ENCODE assay signal across 27 mouse cellular contexts in genomic region chr13:60961706-60962105, GRCm38 (mm10). TPM values are rescaled to one million over a fixed set of nuclear protein-coding genes. Genes with fewer than 3 reads are reported as not detected.
DNase-seq lines count a peak whose midpoint lies in the region; ATAC-seq and TF ChIP-seq lines count a peak whose summit lies in the region.
"Had no signal": no experiment of that assay in that cellular context is flagged by ENCODE, and none has a peak within 500 bp of the region (broad histone marks: within the 10 kb centered on the region; RNA-seq: fewer than 3 reads in every experiment).

No protein-coding gene starts in this region.

- no peaks in the 10 kb centered on the region for H3K27me3 ChIP-seq in heart, adult 2 months (ENCODE audit: control insufficient read depth, insufficient read depth, low read length)
- no peaks in the 10 kb centered on the region for H3K27me3 ChIP-seq in heart, embryonic 11.5 days (ENCODE audit: control insufficient read depth, insufficient read depth, low read length)
- no peaks in the 10 kb centered on the region for H3K27me3 ChIP-seq in lung, postnatal 0 days (replicated peaks; ENCODE audit: insufficient read depth, low read length)
- H3K27me3 ChIP-seq: CH12.LX; embryonic facial prominence, embryonic 12.5 days; forebrain, embryonic 15.5 days; heart, embryonic 12.5 days; hindbrain, embryonic 13.5 days had no signal

- intact Hi-C loops in gastrocnemius, postnatal 36 days (cut with DNase I) = no loop called here
- intact Hi-C loops in heart, adult 2 months (cut with DNase I) = loop anchor here (5.0 kb wide), 1 partner anchor 114 kb away; no protein-coding TSS in a partner anchor
- intact Hi-C loops in left cerebral cortex, postnatal 25 days (cut with DNase I) = no loop called here

- no peak for TF ChIP-seq EP300 in heart, adult 2 months (IDR thresholded peaks at IDR 0.05; ENCODE audit: insufficient read depth, low read depth, low read length)
- TF ChIP-seq EP300 in lung, postnatal 0 days (IDR thresholded peaks at IDR 0.05) = no peak

- H3K4me2 ChIP-seq in heart, embryonic 11.5 days = no peak overlapping the region
- H3K4me2 ChIP-seq in lung, postnatal 0 days (replicated peaks; ENCODE audit: low read depth, low read length) = no peak overlapping the region
- H3K4me2 ChIP-seq: embryonic facial prominence, embryonic 12.5 days; forebrain, embryonic 15.5 days; heart, embryonic 12.5 days; hindbrain, embryonic 13.5 days had no signal

- H3K9ac ChIP-seq in heart, adult 2 months (ENCODE audit: low read depth, low read length) = no peak overlapping the region
- no peak overlapping the region for H3K9ac ChIP-seq in heart, embryonic 11.5 days (ENCODE audit: low read depth, low read length)
- no peak overlapping the region for H3K9ac ChIP-seq in lung, postnatal 0 days (replicated peaks; ENCODE audit: low read depth)
- H3K9ac ChIP-seq: embryonic facial prominence, embryonic 12.5 days; forebrain, embryonic 15.5 days; heart, embryonic 12.5 days; hindbrain, embryonic 13.5 days had no signal

- peaks cover 3% of the 10 kb centered on the region for H3K9me3 ChIP-seq in heart, embryonic 11.5 days (replicated peaks; ENCODE audit: control insufficient read depth, low read length)
- no peaks in the 10 kb centered on the region for H3K9me3 ChIP-seq in lung, postnatal 0 days (ENCODE audit: low read length)

- H3K4me1 ChIP-seq in heart, adult 2 months (ENCODE audit: control insufficient read depth, insufficient read depth, low read length) = no peaks in the 10 kb centered on the region
- no peaks in the 10 kb centered on the region for H3K4me1 ChIP-seq in heart, embryonic 11.5 days (ENCODE audit: control insufficient read depth, insufficient read depth, low read length)
- H3K4me1 ChIP-seq in lung, postnatal 0 days (ENCODE audit: insufficient read depth, low read depth, low read length) = no peaks in the 10 kb centered on the region
- H3K4me1 ChIP-seq: embryonic facial prominence, embryonic 12.5 days; forebrain, embryonic 15.5 days; heart, embryonic 12.5 days; hindbrain, embryonic 13.5 days had no signal

- H3K4me3 ChIP-seq in heart, adult 2 months = no peak overlapping the region
- no peak overlapping the region for H3K4me3 ChIP-seq in heart, embryonic 11.5 days (ENCODE audit: low read depth, low read length)
- H3K4me3 ChIP-seq in lung, postnatal 0 days (ENCODE audit: low read depth, low read length) = no peak overlapping the region
- H3K4me3 ChIP-seq: embryonic facial prominence, embryonic 12.5 days; forebrain, embryonic 15.5 days; heart, embryonic 12.5 days; hindbrain, embryonic 13.5 days had no signal

- no peaks in the 10 kb centered on the region for H3K79me2 ChIP-seq in heart, adult 2 months (replicated peaks; ENCODE audit: control insufficient read depth, insufficient read depth, low read length)

- peak; percentile 9; the same call in 1 of the 2 replicates for TF ChIP-seq CTCF in heart, adult 2 months (IDR thresholded peaks at IDR 0.05)
- no peak for TF ChIP-seq CTCF in lung, postnatal 0 days (IDR thresholded peaks at IDR 0.05)

- no peak for TF ChIP-seq POLR2A in heart, adult 2 months (IDR thresholded peaks at IDR 0.05; ENCODE audit: insufficient read depth, low read depth, low read length)

- H3K27ac ChIP-seq in heart, adult 2 months = peak overlapping the region; percentile 20; the same call in 1 of the 2 replicates
- no peak overlapping the region for H3K27ac ChIP-seq in heart, embryonic 11.5 days (ENCODE audit: low read depth, low read length)
- H3K27ac ChIP-seq in lung, postnatal 0 days (ENCODE audit: low read length) = no peak overlapping the region
- H3K27ac ChIP-seq: embryonic facial prominence, embryonic 12.5 days; forebrain, embryonic 15.5 days; hindbrain, embryonic 13.5 days; hindbrain, postnatal 0 days had no signal

- no peak for ATAC-seq in heart, embryonic 11.5 days (replicated peaks; ENCODE audit: insufficient number of reproducible peaks, low FRiP score, low TSS enrichment)
- ATAC-seq in lung, postnatal 0 days = no peak
- ATAC-seq: forebrain, embryonic 15.5 days; hindbrain, postnatal 0 days had no signal

- peak; percentile 34 for DNase-seq in gastrocnemius, adult 18-20 months (ENCODE audit: low spot score)
- DNase-seq in gastrocnemius, postnatal 36 days = no peak
- DNase-seq in heart, adult 2 months = peak in 1 of 2 experiments; percentile 15
- peak; percentile 20 for DNase-seq in lung, postnatal 0 days (ENCODE audit: low spot score)
- DNase-seq in lung, postnatal 4 days = no peak
- DNase-seq in lung, postnatal 36 days = peak; percentile 36
- DNase-seq in left cerebral cortex, postnatal 25 days (ENCODE audit: low spot score in 2 of 2) = no peak
- DNase-seq: adrenal gland, adult 2 months; cerebellum, adult 11 months; cerebellum, adult 8-10 months; cerebellum, postnatal 14 days; gastrocnemius, postnatal 14 days; kidney, adult 11 months had no signal

- no peaks in the 10 kb centered on the region for H3K36me3 ChIP-seq in heart, adult 2 months (ENCODE audit: control insufficient read depth, insufficient read depth, low read length)
- no peaks in the 10 kb centered on the region for H3K36me3 ChIP-seq in heart, embryonic 11.5 days (ENCODE audit: control insufficient read depth, insufficient read depth, low read length)
- H3K36me3 ChIP-seq in lung, postnatal 0 days (ENCODE audit: insufficient read depth, low read length) = no peaks in the 10 kb centered on the region
- H3K36me3 ChIP-seq: embryonic facial prominence, embryonic 12.5 days; forebrain, embryonic 15.5 days; heart, embryonic 12.5 days; hindbrain, embryonic 13.5 days had no signal

- WGBS in heart, adult 2 months = 66% methylated on average over 5 of the region's 5 CpGs
- WGBS in heart, embryonic 11.5 days (ENCODE audit: insufficient replicate concordance) = 63% methylated on average over 5 of the region's 5 CpGs
- 62% methylated on average over 5 of the region's 5 CpGs for WGBS in lung, postnatal 0 days

RNA-seq across cellular contexts. Expression of gene Tpbpa, which starts 19.9 kb away (rescaled TPM):
- total RNA-seq in gastrocnemius, adult 18-20 months (2021) = not detected
- not detected for total RNA-seq in gastrocnemius, postnatal 36 days (2021)
- total RNA-seq in heart, adult 2 months (2021) = not detected
- not detected in 2 replicates for polyA plus RNA-seq in heart, adult 2 months (2012; rRNA removed)
- not detected in 2 replicates for polyA plus RNA-seq in heart, embryonic 11.5 days (2014; fragmentation: Nextera tagmentation; extraction: Ambion mirVana)
- not detected in 2 replicates for polyA plus RNA-seq in lung, postnatal 0 days (2015; fragmentation: Nextera tagmentation; extraction: Ambion mirVana)
- not detected for total RNA-seq in left cerebral cortex, postnatal 25 days (2021)
- total RNA-seq: adrenal gland, adult 2 months; adrenal gland, postnatal 4 days; CH12.LX; common myeloid progenitor, adult 5-6 weeks; gastrocnemius, postnatal 14 days; hematopoietic stem cell, adult 5-6 weeks; hindbrain, postnatal 0 days had no signal
- polyA plus RNA-seq: adrenal gland, adult 2 months; embryonic facial prominence, embryonic 12.5 days; forebrain, embryonic 11.5 days; forebrain, embryonic 15.5 days; heart, embryonic 12.5 days; heart, embryonic 16.5 days; hindbrain, embryonic 13.5 days; hindbrain, postnatal 0 days; intestine, embryonic 14.5 days had no signal

RNA-seq across cellular contexts. Expression of gene Ctla2a, which starts 25.3 kb away (rescaled TPM):
- 10 to 100 TPM; 18.2 to 24.3 TPM for total RNA-seq in gastrocnemius, adult 18-20 months (2021)
- total RNA-seq in gastrocnemius, postnatal 36 days (2021) = 10 to 100 TPM; 30.3 to 32.3 TPM
- total RNA-seq in heart, adult 2 months (2021) = 100 to 1,000 TPM in 1 of 2 experiments, 10 to 100 TPM in 1; 73.6 to 117 TPM
- 30.7 and 31.4 TPM in 2 replicates for polyA plus RNA-seq in heart, adult 2 months (2012; rRNA removed)
- 60.7 and 62.5 TPM in 2 replicates for polyA plus RNA-seq in heart, embryonic 11.5 days (2014; fragmentation: Nextera tagmentation; extraction: Ambion mirVana)
- 288 and 434 TPM in 2 replicates for polyA plus RNA-seq in lung, postnatal 0 days (2015; fragmentation: Nextera tagmentation; extraction: Ambion mirVana)
- total RNA-seq in left cerebral cortex, postnatal 25 days (2021) = 10 to 100 TPM; 22.0 to 22.9 TPM
- total RNA-seq: CH12.LX had no signal

RNA-seq across cellular contexts. Expression of gene Gm49391, which starts 25.3 kb away (rescaled TPM):
- 1 to 10 TPM in 1 of 2 experiments, not detected in 1; 1.0 TPM for total RNA-seq in gastrocnemius, adult 18-20 months (2021)
- 1 to 10 TPM; 1.0 to 2.8 TPM for total RNA-seq in gastrocnemius, postnatal 36 days (2021)
- total RNA-seq in heart, adult 2 months (2021) = 1 to 10 TPM; 3.0 to 6.3 TPM
- 6.6 and 7.4 TPM in 2 replicates for polyA plus RNA-seq in heart, adult 2 months (2012; rRNA removed)
- polyA plus RNA-seq in heart, embryonic 11.5 days (2014; fragmentation: Nextera tagmentation; extraction: Ambion mirVana) = 4.6 TPM in 1 of 2 replicates, not detected in the other
- 7.5 and 10.6 TPM in 2 replicates for polyA plus RNA-seq in lung, postnatal 0 days (2015; fragmentation: Nextera tagmentation; extraction: Ambion mirVana)
- under 1 TPM in 1 of 2 experiments, not detected in 1; 0.99 TPM for total RNA-seq in left cerebral cortex, postnatal 25 days (2021)
- total RNA-seq: CH12.LX had no signal
- polyA plus RNA-seq: adrenal gland, adult 2 months had no signal

RNA-seq across cellular contexts. Expression of gene Gm49393, which starts 26.3 kb away (rescaled TPM):
- not detected for total RNA-seq in gastrocnemius, adult 18-20 months (2021)
- total RNA-seq in gastrocnemius, postnatal 36 days (2021) = under 1 TPM in 1 of 2 experiments, not detected in 1; 0.74 TPM
- total RNA-seq in heart, adult 2 months (2021) = not detected
- not detected in 2 replicates for polyA plus RNA-seq in heart, adult 2 months (2012; rRNA removed)
- not detected in 2 replicates for polyA plus RNA-seq in heart, embryonic 11.5 days (2014; fragmentation: Nextera tagmentation; extraction: Ambion mirVana)
- polyA plus RNA-seq in lung, postnatal 0 days (2015; fragmentation: Nextera tagmentation; extraction: Ambion mirVana) = not detected in 2 replicates
- total RNA-seq in left cerebral cortex, postnatal 25 days (2021) = not detected
- total RNA-seq: adrenal gland, adult 2 months; CH12.LX; common myeloid progenitor, adult 5-6 weeks; gastrocnemius, postnatal 14 days; hematopoietic stem cell, adult 5-6 weeks; hindbrain, postnatal 0 days had no signal
- polyA plus RNA-seq: adrenal gland, adult 2 months; brain, embryonic 14.5 days; embryonic facial prominence, embryonic 12.5 days; forebrain, embryonic 11.5 days; forebrain, embryonic 15.5 days; heart, embryonic 12.5 days; heart, embryonic 16.5 days; hindbrain, embryonic 13.5 days; hindbrain, postnatal 0 days; intestine, embryonic 14.5 days had no signal

RNA-seq across cellular contexts. Expression of gene Ctsj, which starts 44.1 kb away (rescaled TPM):
- not detected for total RNA-seq in gastrocnemius, adult 18-20 months (2021)
- not detected for total RNA-seq in gastrocnemius, postnatal 36 days (2021)
- total RNA-seq in heart, adult 2 months (2021) = not detected
- not detected in 2 replicates for polyA plus RNA-seq in heart, adult 2 months (2012; rRNA removed)
- 0.17 and 0.30 TPM in 2 replicates for polyA plus RNA-seq in heart, embryonic 11.5 days (2014; fragmentation: Nextera tagmentation; extraction: Ambion mirVana)
- not detected in 2 replicates for polyA plus RNA-seq in lung, postnatal 0 days (2015; fragmentation: Nextera tagmentation; extraction: Ambion mirVana)
- total RNA-seq in left cerebral cortex, postnatal 25 days (2021) = not detected
- total RNA-seq: adrenal gland, adult 2 months; adrenal gland, postnatal 4 days; CH12.LX; common myeloid progenitor, adult 5-6 weeks; gastrocnemius, postnatal 14 days; hematopoietic stem cell, adult 5-6 weeks; hindbrain, postnatal 0 days had no signal
- polyA plus RNA-seq: adrenal gland, adult 2 months; embryonic facial prominence, embryonic 12.5 days; forebrain, embryonic 11.5 days; forebrain, embryonic 15.5 days; heart, embryonic 16.5 days; hindbrain, embryonic 13.5 days; hindbrain, postnatal 0 days; intestine, embryonic 14.5 days had no signal

Comparison
In these comparisons a context has a peak if more than half of its experiments do, and no peak if none do; other contexts are left out.
1. DNase-seq: peak in gastrocnemius, adult 18-20 months (single experiment), lung, postnatal 0 days (single experiment) and lung, postnatal 36 days (single experiment); none in gastrocnemius, postnatal 36 days (0 of 2), lung, postnatal 4 days (0 of 2) and left cerebral cortex, postnatal 25 days (0 of 2).